Mouse (Mus musculus): ENCODE data around the gene Barhl1. TPM values are rescaled to one million over a fixed set of nuclear protein-coding genes. Genes with fewer than 3 reads are reported as not detected.

Gene Barhl1
- not detected for polyA plus RNA-seq (2017; shearing (Covaris generic))

DNA sequence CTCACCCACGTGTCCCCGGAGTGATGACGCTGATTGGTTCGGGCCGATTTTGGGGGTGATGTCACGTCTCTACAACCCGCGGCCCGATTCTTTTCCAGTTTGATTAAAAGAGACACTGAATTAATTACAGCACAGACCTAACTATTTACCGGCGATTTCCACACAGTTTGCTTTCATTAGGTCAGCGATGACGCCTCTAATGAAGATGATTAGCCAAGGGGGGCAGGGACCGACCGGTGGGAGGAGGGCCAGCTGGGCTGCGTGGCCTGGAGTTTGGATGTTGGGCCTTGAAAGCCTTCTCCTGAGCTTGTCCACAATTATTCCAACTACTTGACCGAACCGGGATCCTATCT is at the start of gene Barhl1:
TSS of gene Barhl1 (minus strand) at position 156 of the 353 bp plus-strand sequence.

Other genes starting within 250 kb of the Barhl1 start
- not detected for gene Spaca9, start 216.9 kb downstream of the Barhl1 start, polyA plus RNA-seq (2017; shearing (Covaris generic))
- gene Ak8, start 216.5 kb downstream of the Barhl1 start, polyA plus RNA-seq (2017; shearing (Covaris generic)) = 0.30 TPM
- 10.0 TPM for gene Gtf3c4, start 76.3 kb downstream of the Barhl1 start, polyA plus RNA-seq (2017; shearing (Covaris generic))
- gene Ddx31, start 76.3 kb downstream of the Barhl1 start, polyA plus RNA-seq (2017; shearing (Covaris generic)) = 29.4 TPM
- 0.79 TPM for gene Cfap77, start 138.4 kb upstream of the Barhl1 start, polyA plus RNA-seq (2017; shearing (Covaris generic))
- gene Ttf1, start 143.6 kb upstream of the Barhl1 start, polyA plus RNA-seq (2017; shearing (Covaris generic)) = 30.0 TPM
- 38.6 TPM for gene Setx, start 207.5 kb upstream of the Barhl1 start, polyA plus RNA-seq (2017; shearing (Covaris generic))